Mouse (Mus musculus): ENCODE measurements around the gene Sord.

The Sord gene

GRCm38 (mm10) chr2:122301921-122302573 lies 67.5 kb downstream of the Sord start:
- no peak for DNase-seq (ENCODE audit: low read depth, low spot score)

- DNase-seq (ENCODE audit: low read depth, low spot score): peak; percentile 81
These were observed 68.2 kb downstream of the Sord start for GRCm38 (mm10) chr2:122302574-122303241.

- DNase-seq (ENCODE audit: low read depth, low spot score): no peak
These were observed 70.0 kb downstream of the Sord start for GRCm38 (mm10) chr2:122304544-122304943.

GRCm38 (mm10) chr2:122305097-122305892 lies 70.7 kb downstream of the Sord start:
- no peak for DNase-seq (ENCODE audit: low read depth, low spot score)

- no peak for DNase-seq (ENCODE audit: low read depth, low spot score)
These were observed 71.6 kb downstream of the Sord start for GRCm38 (mm10) chr2:122306184-122306583.

GRCm38 (mm10) chr2:122309647-122310046 lies 75.1 kb downstream of the Sord start:
- DNase-seq (ENCODE audit: low read depth, low spot score): no peak

- no peak for DNase-seq (ENCODE audit: low read depth, low spot score)
These were observed 77.0 kb downstream of the Sord start for GRCm38 (mm10) chr2:122311561-122311960.

GRCm38 (mm10) chr2:122312722-122313417 lies 78.3 kb downstream of the Sord start:
- peak; percentile 77 for DNase-seq (ENCODE audit: low read depth, low spot score)

GRCm38 (mm10) chr2:122313536-122313935 lies 79.0 kb downstream of the Sord start, which contains the start of gene Duoxa1:
Gene Duoxa1, minus strand, starts transcription at chr2:122313730.
- DNase-seq (ENCODE audit: low read depth, low spot score): no peak

Data from mesoderm, embryonic 11.5 days (tissue).